Mouse (Mus musculus) spleen, postnatal 36 days (tissue): ENCODE data around the gene Rrn3.
"Not testable (repeated sequence)": the region's sequence is repeated elsewhere in the genome, so short reads cannot be mapped to it uniquely, and the experiment has no call there.

Experiments used
- DNase-seq, 2 experiments: peaks; one replicate each; pipeline ENCODE4 v3.0.0; 2022; ENCODE audit warnings: low spot score in 2 of 2, mixed read lengths in 1 of 2

Gene Rrn3

GRCm38 (mm10) chr16:13780353-13781036, at the start of gene Rrn3:
TSS of gene Rrn3 (plus strand) at chr16:13780708.
- peak; percentile 87 for DNase-seq

GRCm38 (mm10) chr16:13732786-13733185, 47.7 kb upstream of the Rrn3 start:
- no peak for DNase-seq

- DNase-seq = peak; percentile 36 to 37
These were observed 46.9 kb upstream of the Rrn3 start for GRCm38 (mm10) chr16:13733518-13734137.

GRCm38 (mm10) chr16:13735977-13736376, 44.5 kb upstream of the Rrn3 start:
- no peak for DNase-seq

GRCm38 (mm10) chr16:13739044-13739443, 41.5 kb upstream of the Rrn3 start:
- not testable (repeated sequence) for DNase-seq

GRCm38 (mm10) chr16:13740844-13741243, 39.7 kb upstream of the Rrn3 start:
- DNase-seq = no peak

GRCm38 (mm10) chr16:13747708-13748107, 32.8 kb upstream of the Rrn3 start:
- DNase-seq = no peak

GRCm38 (mm10) chr16:13748124-13748523, 32.4 kb upstream of the Rrn3 start:
- no peak for DNase-seq

- DNase-seq = not testable (repeated sequence)
These were observed 31.7 kb upstream of the Rrn3 start for GRCm38 (mm10) chr16:13748813-13749212.

- no peak for DNase-seq
These were observed 31.2 kb upstream of the Rrn3 start for GRCm38 (mm10) chr16:13749306-13749705.

GRCm38 (mm10) chr16:13749981-13750380, 30.5 kb upstream of the Rrn3 start:
- no peak for DNase-seq

- DNase-seq = no peak
These were observed 29.9 kb upstream of the Rrn3 start for GRCm38 (mm10) chr16:13750626-13751025.

GRCm38 (mm10) chr16:13753986-13754385, 26.5 kb upstream of the Rrn3 start:
- no peak for DNase-seq

GRCm38 (mm10) chr16:13754400-13755190, 25.9 kb upstream of the Rrn3 start:
- peak; percentile 90 to 92 for DNase-seq

GRCm38 (mm10) chr16:13757823-13758222, 22.7 kb upstream of the Rrn3 start:
- no peak for DNase-seq

- not testable (repeated sequence) for DNase-seq
These were observed 17.7 kb upstream of the Rrn3 start for GRCm38 (mm10) chr16:13762807-13763206.

- no peak for DNase-seq
These were observed 16.0 kb upstream of the Rrn3 start for GRCm38 (mm10) chr16:13764519-13764918.

GRCm38 (mm10) chr16:13766367-13766766, 14.1 kb upstream of the Rrn3 start:
- DNase-seq = no peak

- not testable (repeated sequence) for DNase-seq
These were observed 8.9 kb upstream of the Rrn3 start for GRCm38 (mm10) chr16:13771603-13772002.

GRCm38 (mm10) chr16:13772051-13772450, 8.5 kb upstream of the Rrn3 start:
- DNase-seq = not testable (repeated sequence)

GRCm38 (mm10) chr16:13774011-13774410, 6.5 kb upstream of the Rrn3 start:
- DNase-seq = not testable (repeated sequence)

- not testable (repeated sequence) for DNase-seq
These were observed 5.9 kb upstream of the Rrn3 start for GRCm38 (mm10) chr16:13774651-13775050.

- DNase-seq = no peak
These were observed 708 bp downstream of the Rrn3 start for GRCm38 (mm10) chr16:13781216-13781615.
